Mouse (Mus musculus) neural tube, embryonic 14.5 days (tissue): ENCODE data around the gene Card9. TPM values are rescaled to one million over a fixed set of nuclear protein-coding genes. Genes with fewer than 3 reads are reported as not detected.
A peak's percentile ranks its signal among the peaks of the same experiment; 100 is the strongest.

Experiments
- ATAC-seq: fragments of 200-750 bp; cut with Nextera tagmentation; 2 replicates; pipeline ENCODE4 v1.8.0; 2017; ENCODE audit warnings: low read depth, mild to moderate bottlenecking, moderate TSS enrichment, moderate library complexity
- H3K27ac ChIP-seq: fragments of 300-500 bp; sonication (generic); 2 replicates; pipeline ENCODE4 v1.5.1; 2014; ENCODE audit warnings: low read depth, mild to moderate bottlenecking, control low read depth, low read length, moderate library complexity, mixed read lengths
- H3K27me3 ChIP-seq: fragments of 300-500 bp; sonication (generic); 2 replicates; pipeline ENCODE4 v1.6.1; 2014; ENCODE audit warnings: low read length; ENCODE audit not compliant: control insufficient read depth, insufficient read depth
- H3K36me3 ChIP-seq: fragments of 300-500 bp; sonication (generic); 2 replicates; pipeline ENCODE4 v1.6.1; 2014; ENCODE audit warnings: low read length, mixed read lengths; ENCODE audit not compliant: control insufficient read depth, insufficient read depth
- H3K4me1 ChIP-seq: fragments of 300-500 bp; sonication (generic); 2 replicates; pipeline ENCODE4 v1.6.1; 2014; ENCODE audit warnings: low read length; ENCODE audit not compliant: control insufficient read depth, insufficient read depth
- H3K4me2 ChIP-seq: fragments of 300-500 bp; sonication (generic); 2 replicates; pipeline ENCODE4 v1.6.1; 2014; ENCODE audit warnings: mild to moderate bottlenecking, low read depth, low read length, control low read depth
- H3K4me3 ChIP-seq: fragments of 300-500 bp; sonication (generic); 2 replicates; pipeline ENCODE4 v1.5.1; 2014; ENCODE audit warnings: low read depth, low read length, control low read depth, mixed read lengths
- H3K9ac ChIP-seq: fragments of 300-500 bp; sonication (generic); replicated peaks from 2 replicates; pipeline ENCODE4 v1.6.1; 2014; ENCODE audit warnings: low read depth, mild to moderate bottlenecking, control low read depth, low read length, mixed read lengths
- H3K9me3 ChIP-seq: fragments of 300-500 bp; sonication (generic); 2 replicates; pipeline ENCODE4 v1.6.1; 2016; ENCODE audit warnings: low read length; ENCODE audit not compliant: control insufficient read depth
- whole genome bisulfite sequencing: fragments of 180-500 bp; shearing (Covaris S2); extraction: QIAGEN DNeasy Blood & Tissue Kit; methylation state at CpG from one replicate; pipeline ENCODE4 v1.1.7; 2014; 5-methylcytosine and 5-hydroxymethylcytosine counted together
- polyA plus RNA-seq: library from polyadenylated mRNA; unstranded; fragments of >200 nt; fragmentation: Nextera tagmentation; extraction: Ambion mirVana; gene quantifications from 2 replicates; pipeline ENCODE4 v1.2.1, GENCODE M21; 2014

Card9 gene
- polyA plus RNA-seq, 1 experiment from 2014 or later, result 1.5 TPM

DNA sequence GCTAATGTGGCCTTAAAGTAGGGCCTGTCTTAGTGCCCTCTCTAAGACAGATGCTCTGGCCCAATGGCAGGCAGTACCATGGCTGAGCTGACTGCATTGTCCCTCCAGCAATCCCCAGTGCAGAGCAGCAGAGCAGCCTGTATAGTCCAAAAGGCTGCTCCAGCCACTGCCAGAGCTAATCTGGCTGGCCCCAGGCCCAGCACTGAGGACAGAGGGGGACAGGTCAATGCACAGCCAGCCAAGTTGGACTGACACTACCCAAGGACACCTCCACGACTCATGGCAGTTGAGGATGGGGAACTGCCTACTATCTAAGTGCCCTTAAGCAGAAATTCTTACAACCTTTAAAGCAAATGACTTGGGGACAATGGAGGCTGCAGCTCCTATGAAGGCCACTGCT, 7.9 kb upstream of the Card9 start:
- Histone ChIP-seq H3K36me3 (peaks cover 81% of the 10 kb centered on the region), H3K27me3 (no peaks in the 10 kb centered on the region), H3K4me2 (no peak overlapping the region), H3K27ac (no peak overlapping the region), H3K4me3 (no peak overlapping the region), H3K9ac (no peak overlapping the region), H3K9me3 (no peaks in the 10 kb centered on the region), H3K4me1 (no peaks in the 10 kb centered on the region)
- 92% methylated on average over 1 of the region's 1 CpGs for WGBS
- ATAC-seq, result no peak

- H3K4me2 ChIP-seq, result no peak overlapping the region
- peaks cover 75% of the 10 kb centered on the region for H3K36me3 ChIP-seq
- no peak for ATAC-seq
- WGBS, result 95% methylated on average over 6 of the region's 6 CpGs
- no peak overlapping the region for H3K9ac ChIP-seq
- H3K9me3 ChIP-seq, result no peaks in the 10 kb centered on the region
- no peak overlapping the region for H3K27ac ChIP-seq
- no peaks in the 10 kb centered on the region for H3K4me1 ChIP-seq
- no peak overlapping the region for H3K4me3 ChIP-seq
- H3K27me3 ChIP-seq, result no peaks in the 10 kb centered on the region
Observed at GRCm38 (mm10) chr2:26367911-26368310, 7.2 kb upstream of the Card9 start.

DNA sequence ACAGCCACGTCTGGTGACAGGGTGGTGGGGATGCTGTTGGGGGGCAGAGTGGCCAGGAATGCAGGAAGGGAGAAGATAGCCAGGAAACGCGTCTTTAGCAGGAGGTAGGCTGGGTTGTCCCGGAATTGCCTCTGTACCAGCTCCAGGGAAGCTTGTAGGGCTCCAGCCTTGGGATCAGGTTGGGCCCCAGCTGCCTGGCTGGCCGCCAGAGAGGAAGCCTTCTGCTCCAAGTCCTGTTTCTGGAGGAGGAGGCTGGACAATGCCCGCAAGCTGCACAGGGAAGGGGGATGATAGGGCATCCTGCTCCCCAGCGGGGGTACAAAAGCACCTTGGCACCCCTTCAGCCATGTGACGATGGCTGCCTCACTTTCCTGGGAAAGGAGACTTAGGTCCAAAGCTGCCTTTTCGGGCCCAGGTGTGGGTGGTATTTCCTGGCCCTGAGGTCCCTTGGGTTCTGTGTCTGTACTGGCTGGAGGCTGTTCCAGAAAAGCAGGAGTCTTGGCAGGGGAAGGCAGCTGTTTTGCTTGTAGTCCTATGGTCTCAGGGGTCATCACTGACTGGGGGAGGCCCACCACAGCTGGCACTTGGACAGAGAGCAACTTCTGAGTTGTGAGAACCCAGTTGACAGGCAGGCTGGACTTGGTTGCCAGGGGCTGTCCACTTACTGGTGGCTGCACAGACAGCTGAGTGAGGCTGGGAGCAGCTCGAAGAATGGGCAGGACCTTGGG, 4.2 kb upstream of the Card9 start:
- no peak overlapping the region for H3K4me3 ChIP-seq
- no peak overlapping the region for H3K9ac ChIP-seq
- ATAC-seq, result no peak
- H3K27me3 ChIP-seq, result no peaks in the 10 kb centered on the region
- no peaks in the 10 kb centered on the region for H3K9me3 ChIP-seq
- no peak overlapping the region for H3K27ac ChIP-seq
- no peaks in the 10 kb centered on the region for H3K4me1 ChIP-seq
- H3K4me2 ChIP-seq, result no peak overlapping the region
- peaks cover 51% of the 10 kb centered on the region for H3K36me3 ChIP-seq
- 88% methylated on average over 10 of the region's 10 CpGs for WGBS

DNA sequence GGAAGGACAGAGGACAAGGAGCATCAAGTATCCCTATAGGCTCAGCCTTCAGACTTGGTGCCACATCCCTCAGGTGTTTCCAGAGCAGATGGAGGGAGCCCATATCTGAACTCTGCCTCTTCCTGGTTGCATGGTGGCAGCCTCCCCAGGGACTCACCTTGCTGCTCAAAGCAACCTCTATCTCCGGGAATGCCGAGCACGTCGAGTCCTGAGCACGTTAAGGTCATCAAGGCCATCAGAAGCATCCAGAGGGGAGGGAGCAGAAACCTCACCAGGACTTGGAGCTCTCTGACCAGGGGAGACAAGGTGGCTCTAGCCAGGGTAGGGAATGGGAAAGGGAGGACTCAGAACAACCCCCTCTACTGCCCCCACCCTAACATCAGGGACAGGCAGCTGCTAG, 2.8 kb upstream of the Card9 start:
- no peaks in the 10 kb centered on the region for H3K4me1 ChIP-seq
- no peaks in the 10 kb centered on the region for H3K9me3 ChIP-seq
- H3K27me3 ChIP-seq, result no peaks in the 10 kb centered on the region
- no peak overlapping the region for H3K4me3 ChIP-seq
- H3K4me2 ChIP-seq, result no peak overlapping the region
- ATAC-seq, result no peak
- no peak overlapping the region for H3K9ac ChIP-seq
- H3K27ac ChIP-seq, result no peak overlapping the region
- H3K36me3 ChIP-seq, result peaks cover 38% of the 10 kb centered on the region
- 90% methylated on average over 5 of the region's 5 CpGs for WGBS

DNA sequence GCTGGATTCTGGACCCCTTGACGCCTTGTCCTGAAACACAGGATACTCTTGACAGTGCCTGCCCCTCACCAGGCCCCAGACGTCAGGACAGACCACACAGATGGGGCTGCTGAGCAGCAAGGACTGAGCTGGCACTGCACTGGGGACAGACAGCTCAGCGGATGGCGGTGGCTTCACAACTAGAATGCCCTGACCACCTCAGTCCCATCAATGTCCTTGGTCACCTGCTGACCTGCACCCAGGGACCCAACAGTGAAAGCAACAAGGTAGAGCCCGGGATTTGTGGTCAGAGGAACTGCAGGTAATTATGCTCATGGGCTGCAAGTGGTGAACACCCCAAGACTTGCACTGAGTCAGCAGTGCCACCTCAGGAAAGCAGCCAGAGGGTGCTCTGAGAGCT, 2.3 kb upstream of the Card9 start:
- Histone ChIP-seq H3K27me3 (no peaks in the 10 kb centered on the region), H3K36me3 (peaks cover 33% of the 10 kb centered on the region), H3K9ac (no peak overlapping the region), H3K4me1 (no peaks in the 10 kb centered on the region), H3K4me2 (no peak overlapping the region), H3K27ac (no peak overlapping the region), H3K9me3 (no peaks in the 10 kb centered on the region), H3K4me3 (no peak overlapping the region)
- 89% methylated on average over 5 of the region's 5 CpGs for WGBS
- ATAC-seq, result no peak

- Histone ChIP-seq H3K9ac (no peak overlapping the region), H3K27ac (no peak overlapping the region), H3K36me3 (peaks cover 5% of the 10 kb centered on the region; the same call in 1 of the 2 replicates), H3K4me3 (no peak overlapping the region), H3K4me1 (no peaks in the 10 kb centered on the region), H3K9me3 (no peaks in the 10 kb centered on the region), H3K4me2 (no peak overlapping the region), H3K27me3 (no peaks in the 10 kb centered on the region)
- ATAC-seq, result no peak
- WGBS, result 95% methylated on average over 6 of the region's 6 CpGs
Observed at GRCm38 (mm10) chr2:26359983-26360382, 735 bp downstream of the Card9 start.

DNA sequence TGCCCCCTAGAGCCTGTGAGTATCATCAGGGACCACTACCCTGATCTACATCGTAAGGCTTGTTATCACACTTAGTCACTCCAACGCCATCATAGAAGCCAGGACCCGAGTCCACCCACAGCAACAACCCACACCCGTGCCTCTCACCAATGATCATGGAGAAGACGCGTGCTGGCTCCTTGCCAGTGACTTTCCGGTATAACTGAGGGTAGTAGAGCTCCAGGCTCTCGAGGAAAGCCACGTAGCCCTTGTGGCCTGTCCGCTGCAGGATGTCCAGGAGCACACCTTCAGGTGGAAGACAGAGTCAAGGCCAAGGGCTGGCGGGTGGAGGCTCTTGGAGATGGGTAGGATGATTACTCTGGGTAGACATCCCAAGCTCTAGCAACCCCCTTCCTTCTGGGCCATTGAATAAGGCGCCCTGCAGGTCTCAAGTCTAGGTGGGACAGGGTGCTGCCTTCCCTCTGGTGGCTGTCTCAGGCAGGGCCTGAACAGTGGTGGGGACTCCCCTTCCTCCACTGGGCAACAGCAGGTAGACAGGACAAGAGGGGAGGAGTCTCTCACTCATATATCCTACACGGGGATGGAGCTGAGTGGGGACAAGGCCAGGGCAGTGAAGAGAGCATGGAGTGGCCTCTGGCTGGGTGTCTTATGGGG, 1.9 kb downstream of the Card9 start:
- Histone ChIP-seq H3K4me2 (no peak overlapping the region), H3K27me3 (no peaks in the 10 kb centered on the region), H3K27ac (no peak overlapping the region), H3K9ac (no peak overlapping the region), H3K36me3 (no peaks in the 10 kb centered on the region), H3K9me3 (no peaks in the 10 kb centered on the region), H3K4me3 (no peak overlapping the region), H3K4me1 (0 out of 2 replicates have a peak, but pooled peaks cover under 1% of the 10 kb centered on the region)
- ATAC-seq, result 0 out of 2 replicates have a peak, but pooled peaks have one; percentile 10
- 91% methylated on average over 13 of the region's 13 CpGs for WGBS

GRCm38 (mm10) chr2:26357484-26357883, 3.2 kb downstream of the Card9 start:
- H3K4me2 ChIP-seq, result no peak overlapping the region
- no peak for ATAC-seq
- H3K27ac ChIP-seq, result no peak overlapping the region
- H3K36me3 ChIP-seq, result no peaks in the 10 kb centered on the region
- H3K9me3 ChIP-seq, result no peaks in the 10 kb centered on the region
- H3K9ac ChIP-seq, result no peak overlapping the region
- no peaks in the 10 kb centered on the region for H3K27me3 ChIP-seq
- 61% methylated on average over 15 of the region's 15 CpGs for WGBS
- H3K4me3 ChIP-seq, result no peak overlapping the region
- peaks cover 12% of the 10 kb centered on the region for H3K4me1 ChIP-seq

DNA sequence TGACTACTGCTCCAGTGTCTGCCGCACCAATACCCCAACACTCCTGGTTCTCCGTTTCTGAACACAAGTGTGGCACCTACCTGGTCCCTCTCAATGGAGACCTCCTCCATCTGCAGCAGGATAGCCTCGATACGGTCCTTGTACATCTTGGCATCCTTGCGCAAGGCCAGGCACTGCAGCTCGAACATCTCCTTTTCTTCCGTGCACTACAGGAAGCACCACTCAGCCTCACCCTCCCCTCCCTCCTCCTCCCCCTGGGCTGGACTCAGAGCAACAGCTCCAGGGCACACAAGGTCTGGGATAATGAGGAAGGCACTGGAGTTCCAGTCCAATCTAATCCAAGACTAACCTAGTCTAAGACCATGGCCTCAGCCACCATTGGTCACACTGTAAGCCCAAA, 4.0 kb downstream of the Card9 start:
- ATAC-seq, result no peak
- no peak overlapping the region for H3K27ac ChIP-seq
- 80% methylated on average over 7 of the region's 7 CpGs for WGBS
- no peaks in the 10 kb centered on the region for H3K27me3 ChIP-seq
- no peaks in the 10 kb centered on the region for H3K9me3 ChIP-seq
- H3K9ac ChIP-seq, result no peak overlapping the region
- peaks cover 12% of the 10 kb centered on the region for H3K4me1 ChIP-seq
- no peak overlapping the region for H3K4me2 ChIP-seq
- H3K36me3 ChIP-seq, result no peaks in the 10 kb centered on the region
- no peak overlapping the region for H3K4me3 ChIP-seq
